Mouse (Mus musculus): Measurements from ENCODE around the gene Defb26.

- TF ChIP-seq CTCF (IDR thresholded peaks at IDR 0.05; ENCODE audit: control insufficient read depth, insufficient read depth, insufficient read length) (no peak), MYOG (IDR thresholded peaks at IDR 0.05; ENCODE audit: control insufficient read depth, extremely low read depth, insufficient read length) (no peak)
Measured at GRCm38 (mm10) chr2:152542897-152543296, 31.4 kb upstream of the Defb26 start.

All from C2C12 (cell line).